Mouse (Mus musculus) midbrain, embryonic 11.5 days (tissue): ENCODE data around the gene Ldhal6b. TPM values are rescaled to one million over a fixed set of nuclear protein-coding genes. Genes with fewer than 3 reads are reported as not detected.

ENCODE experiments used
- ATAC-seq: fragments of 200-750 bp; cut with Nextera tagmentation; 2 replicates; pipeline ENCODE4 v1.8.0; 2017; ENCODE audit warnings: moderate TSS enrichment, moderate library complexity; ENCODE audit not compliant: low FRiP score
- DNase-seq: peaks from one replicate; pipeline ENCODE4 v3.0.0; 2015; ENCODE audit warnings: low spot score; ENCODE audit errors: missing footprints
- H3K27ac ChIP-seq: fragments of 300-500 bp; sonication (generic); 2 replicates; pipeline ENCODE4 v1.5.1; 2014; ENCODE audit warnings: low read depth, low read length
- H3K27me3 ChIP-seq: fragments of 300-500 bp; sonication (generic); 2 replicates; pipeline ENCODE4 v1.6.1; 2014; ENCODE audit warnings: mild to moderate bottlenecking, low read length, moderate library complexity, mixed read lengths; ENCODE audit not compliant: control insufficient read depth, insufficient read depth
- H3K36me3 ChIP-seq: fragments of 300-500 bp; sonication (generic); 2 replicates; pipeline ENCODE4 v1.6.1; 2014; ENCODE audit warnings: mild to moderate bottlenecking, low read length, moderate library complexity, mixed read lengths; ENCODE audit not compliant: control insufficient read depth, insufficient read depth
- H3K4me1 ChIP-seq: fragments of 300-500 bp; sonication (generic); 2 replicates; pipeline ENCODE4 v1.6.1; 2014; ENCODE audit warnings: low read length; ENCODE audit not compliant: control insufficient read depth, insufficient read depth
- H3K4me2 ChIP-seq: fragments of 300-500 bp; sonication (generic); 2 replicates; pipeline ENCODE4 v1.6.1; 2014; ENCODE audit warnings: mild to moderate bottlenecking, moderate library complexity
- H3K4me3 ChIP-seq: fragments of 300-500 bp; sonication (generic); 2 replicates; pipeline ENCODE4 v1.5.1; 2014; ENCODE audit warnings: low read depth, low read length
- H3K9ac ChIP-seq: fragments of 300-500 bp; sonication (generic); 2 replicates; pipeline ENCODE4 v1.6.1; 2014; ENCODE audit warnings: low read length
- H3K9me3 ChIP-seq: fragments of 300-500 bp; sonication (generic); 2 replicates; pipeline ENCODE4 v1.6.1; 2016; ENCODE audit warnings: low read length; ENCODE audit not compliant: control insufficient read depth
- WGBS: fragments of 180-500 bp; shearing (Covaris S2); extraction: QIAGEN DNeasy Blood & Tissue Kit; methylation state at CpG from one replicate; pipeline ENCODE4 v1.1.7; 2014; 5-methylcytosine and 5-hydroxymethylcytosine counted together
- polyA plus RNA-seq: library from polyadenylated mRNA; unstranded; fragments of >200 nt; fragmentation: Nextera tagmentation; extraction: Ambion mirVana; gene quantifications from 2 replicates; pipeline ENCODE4 v1.2.1, GENCODE M21; 2014

Ldhal6b gene
- polyA plus RNA-seq, 1 experiment from 2014 or later = not detected

DNA sequence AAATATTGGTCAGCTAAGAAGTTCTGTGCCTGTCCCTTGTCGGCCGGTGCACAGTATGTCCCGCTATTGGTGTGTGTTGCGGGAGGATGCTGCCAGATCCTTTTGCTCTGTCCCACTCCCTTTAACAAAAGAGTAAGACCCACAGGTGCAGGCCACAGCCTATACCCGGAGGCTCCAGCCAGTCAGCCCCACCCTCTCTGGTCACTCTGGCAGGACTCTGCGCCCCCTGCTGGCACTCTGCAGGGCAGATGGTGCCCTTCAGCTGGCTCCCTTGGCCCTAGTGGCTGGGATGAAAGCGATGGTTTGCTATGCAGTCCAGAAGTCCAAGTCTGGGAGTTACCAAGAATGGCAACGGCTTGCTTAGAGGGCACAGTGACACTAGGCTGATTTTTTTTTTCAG is 15.9 kb downstream of the Ldhal6b start:
- Histone ChIP-seq H3K27ac (no peak overlapping the region), H3K36me3 (no peaks in the 10 kb centered on the region), H3K4me1 (peaks cover under 1% of the 10 kb centered on the region), H3K9ac (no peak overlapping the region), H3K4me3 (no peak overlapping the region), H3K4me2 (peak overlapping the region; percentile 22), H3K27me3 (peaks cover 10% of the 10 kb centered on the region), H3K9me3 (no peaks in the 10 kb centered on the region)
- ATAC-seq (peak; percentile 85), DNase-seq (peak; percentile 97)
- WGBS = 21% methylated on average over 8 of the region's 8 CpGs

DNA sequence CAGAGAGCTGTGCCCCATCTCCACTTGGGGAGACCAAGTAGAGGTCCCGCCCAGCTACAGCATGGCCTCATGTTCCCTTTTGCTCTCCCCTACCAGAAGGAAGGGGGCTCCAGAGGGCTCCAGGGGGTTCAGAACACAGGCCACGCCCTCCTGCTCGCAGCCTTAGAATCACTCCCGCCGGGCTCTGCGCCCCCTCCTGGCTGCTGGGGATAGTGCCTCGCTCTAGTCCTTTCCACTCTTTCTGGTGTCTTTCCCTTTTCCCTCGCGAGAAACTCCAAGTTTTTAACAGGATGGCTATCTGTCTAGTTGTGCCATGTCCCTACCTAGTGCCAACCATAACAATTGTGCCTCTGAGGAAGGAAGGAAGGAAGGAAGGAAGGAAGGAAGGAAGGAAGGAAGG is 16.5 kb downstream of the Ldhal6b start:
- ATAC-seq = peak; percentile 49
- Histone ChIP-seq H3K27ac (no peak overlapping the region), H3K4me1 (peaks cover 2% of the 10 kb centered on the region), H3K4me3 (no peak overlapping the region), H3K9ac (no peak overlapping the region), H3K4me2 (peak overlapping the region; percentile 22), H3K9me3 (no peaks in the 10 kb centered on the region), H3K27me3 (peaks cover 10% of the 10 kb centered on the region), H3K36me3 (no peaks in the 10 kb centered on the region)
- WGBS = 7% methylated on average over 9 of the region's 9 CpGs
- DNase-seq = peak; percentile 99

DNA sequence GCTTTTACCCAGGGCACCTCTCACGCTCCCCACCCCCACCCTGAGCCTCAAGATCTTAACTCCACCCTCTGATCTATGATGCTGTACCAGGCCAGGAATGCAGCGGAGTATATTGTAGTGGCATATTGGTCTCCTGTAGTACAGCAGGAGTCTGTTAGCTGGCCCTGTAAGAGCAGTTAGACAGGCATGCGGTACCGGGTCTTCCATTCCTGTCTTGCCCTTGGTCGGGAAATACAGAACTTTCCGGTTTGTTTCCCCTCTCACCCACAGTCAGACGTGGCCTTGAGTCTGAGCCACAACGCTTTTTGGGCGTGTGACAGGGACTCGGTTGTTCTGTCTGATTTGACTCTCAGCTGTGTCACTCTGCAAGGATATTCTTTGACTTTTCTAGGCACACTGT is 17.3 kb downstream of the Ldhal6b start:
- Histone ChIP-seq H3K27me3 (peaks cover 10% of the 10 kb centered on the region), H3K4me2 (no peak overlapping the region), H3K27ac (no peak overlapping the region), H3K4me3 (no peak overlapping the region), H3K36me3 (no peaks in the 10 kb centered on the region), H3K4me1 (peaks cover 2% of the 10 kb centered on the region), H3K9ac (no peak overlapping the region), H3K9me3 (no peaks in the 10 kb centered on the region)
- no peak for DNase-seq
- no peak for ATAC-seq
- WGBS = 93% methylated on average over 10 of the region's 10 CpGs

DNA sequence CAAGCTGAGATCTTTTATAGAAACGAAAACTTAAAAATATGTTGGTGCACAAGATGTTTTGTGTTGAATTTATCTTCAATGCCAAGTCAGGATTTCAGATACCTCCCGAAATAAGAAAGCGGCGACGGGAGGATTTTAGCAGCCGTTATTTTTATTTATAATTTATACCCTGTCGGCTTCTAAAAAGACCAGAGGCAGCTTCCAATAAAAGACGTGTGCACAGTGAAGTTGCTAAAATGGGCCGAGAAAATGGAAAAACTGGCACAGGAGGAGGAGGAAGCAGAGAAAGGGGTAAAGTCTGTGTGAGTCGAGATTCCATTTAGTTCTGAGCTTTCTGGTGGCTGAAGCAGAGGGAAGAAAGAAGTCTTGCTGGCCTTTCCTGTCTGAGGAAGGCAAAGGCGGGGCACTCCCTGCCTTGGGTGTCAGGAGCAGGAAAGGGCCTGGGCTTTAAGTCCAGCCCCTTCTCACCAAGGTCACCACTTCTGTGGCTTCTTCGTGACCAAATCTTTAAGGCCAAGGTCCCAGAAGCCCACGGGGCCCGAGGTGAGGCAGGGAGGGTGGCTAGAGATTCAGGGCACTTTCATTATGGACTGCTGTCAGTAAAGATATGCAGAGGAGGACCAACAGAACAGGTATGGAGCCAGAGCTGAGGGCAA is 18.0 kb downstream of the Ldhal6b start:
- Histone ChIP-seq H3K27ac (no peak overlapping the region), H3K9ac (no peak overlapping the region), H3K4me3 (no peak overlapping the region), H3K9me3 (no peaks in the 10 kb centered on the region), H3K36me3 (no peaks in the 10 kb centered on the region), H3K27me3 (peaks cover 10% of the 10 kb centered on the region), H3K4me2 (no peak overlapping the region), H3K4me1 (peaks cover 2% of the 10 kb centered on the region)
- ATAC-seq (no peak), DNase-seq (no peak)
- WGBS = 80% methylated on average over 14 of the region's 14 CpGs

DNA sequence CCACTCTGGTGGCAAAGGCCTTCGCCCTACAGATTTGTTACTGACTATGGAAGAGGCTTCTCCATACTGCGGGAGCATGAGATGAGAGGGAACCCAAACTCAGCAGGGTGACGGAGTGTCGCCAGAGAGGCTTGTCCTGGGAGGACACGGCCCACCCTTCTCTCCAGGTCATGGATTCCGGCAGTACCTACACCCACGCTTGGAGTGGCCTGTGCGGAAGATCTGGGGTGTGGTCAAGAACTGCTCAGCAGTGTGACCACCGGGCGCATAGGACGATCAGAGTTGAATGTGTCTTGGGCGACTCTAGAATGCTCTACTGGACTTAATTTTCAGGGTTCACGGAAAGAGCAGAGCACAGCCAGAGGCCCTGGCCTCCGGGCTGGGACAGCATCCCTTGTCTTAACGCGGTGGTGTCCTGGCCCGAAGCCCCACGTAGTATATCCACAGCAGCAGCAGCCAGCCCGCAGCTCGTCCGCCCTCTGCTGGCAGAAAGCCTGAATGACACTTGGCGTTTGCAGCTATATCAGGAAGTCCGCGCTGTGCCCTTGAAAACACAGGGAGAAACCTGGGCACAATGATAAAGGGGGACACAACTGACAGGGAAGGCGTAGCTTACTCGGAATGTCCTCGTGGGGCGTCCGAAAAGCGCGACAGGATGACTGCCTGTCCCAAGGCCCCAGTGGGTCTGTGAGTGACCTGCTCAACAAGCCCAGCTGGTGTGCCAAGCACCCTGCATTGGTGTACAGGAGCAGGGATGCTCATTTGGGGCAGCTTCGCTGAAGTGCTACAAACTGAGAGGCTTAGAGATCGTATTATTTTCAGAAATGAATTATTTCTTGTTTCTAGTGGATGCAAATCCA is 21.2 kb downstream of the Ldhal6b start:
- 31% methylated on average over 33 of the region's 33 CpGs for WGBS
- ATAC-seq (peak; percentile 78), DNase-seq (peak; percentile 98)
- Histone ChIP-seq H3K27ac (no peak overlapping the region), H3K36me3 (no peaks in the 10 kb centered on the region), H3K4me2 (no peak overlapping the region), H3K4me3 (no peak overlapping the region), H3K27me3 (no peaks in the 10 kb centered on the region), H3K9ac (no peak overlapping the region), H3K4me1 (peaks cover 2% of the 10 kb centered on the region; the same call in 1 of the 2 replicates), H3K9me3 (no peaks in the 10 kb centered on the region)

DNA sequence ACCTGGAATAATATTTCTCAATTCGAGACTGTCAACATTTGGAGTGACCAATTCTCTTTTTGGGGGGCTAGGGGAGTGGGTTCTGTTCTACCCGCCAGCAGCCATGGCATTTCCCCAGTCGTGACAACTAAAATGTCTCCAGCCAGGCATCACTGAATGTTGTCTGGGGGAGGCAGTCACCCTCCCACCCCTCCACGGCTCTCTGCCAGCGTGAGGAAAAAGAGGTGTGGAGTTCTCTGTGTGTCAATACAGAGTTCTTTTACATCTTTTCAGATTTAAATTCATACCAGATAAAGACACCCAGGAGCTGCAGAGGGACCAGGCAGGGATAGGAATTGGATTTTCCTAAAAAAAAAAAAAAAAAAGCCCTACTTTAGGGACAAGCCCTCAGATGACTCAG is 22.4 kb downstream of the Ldhal6b start:
- peaks cover 2% of the 10 kb centered on the region; the same call in 1 of the 2 replicates for H3K4me1 ChIP-seq
- DNase-seq (peak; percentile 76), ATAC-seq (no peak)
- no peaks in the 10 kb centered on the region for H3K9me3 ChIP-seq
- H3K36me3 ChIP-seq = no peaks in the 10 kb centered on the region
- WGBS = 71% methylated on average over 5 of the region's 5 CpGs
- no peak overlapping the region for H3K9ac ChIP-seq
- H3K4me2 ChIP-seq = no peak overlapping the region
- no peaks in the 10 kb centered on the region for H3K27me3 ChIP-seq
- H3K4me3 ChIP-seq = no peak overlapping the region
- H3K27ac ChIP-seq = no peak overlapping the region

DNA sequence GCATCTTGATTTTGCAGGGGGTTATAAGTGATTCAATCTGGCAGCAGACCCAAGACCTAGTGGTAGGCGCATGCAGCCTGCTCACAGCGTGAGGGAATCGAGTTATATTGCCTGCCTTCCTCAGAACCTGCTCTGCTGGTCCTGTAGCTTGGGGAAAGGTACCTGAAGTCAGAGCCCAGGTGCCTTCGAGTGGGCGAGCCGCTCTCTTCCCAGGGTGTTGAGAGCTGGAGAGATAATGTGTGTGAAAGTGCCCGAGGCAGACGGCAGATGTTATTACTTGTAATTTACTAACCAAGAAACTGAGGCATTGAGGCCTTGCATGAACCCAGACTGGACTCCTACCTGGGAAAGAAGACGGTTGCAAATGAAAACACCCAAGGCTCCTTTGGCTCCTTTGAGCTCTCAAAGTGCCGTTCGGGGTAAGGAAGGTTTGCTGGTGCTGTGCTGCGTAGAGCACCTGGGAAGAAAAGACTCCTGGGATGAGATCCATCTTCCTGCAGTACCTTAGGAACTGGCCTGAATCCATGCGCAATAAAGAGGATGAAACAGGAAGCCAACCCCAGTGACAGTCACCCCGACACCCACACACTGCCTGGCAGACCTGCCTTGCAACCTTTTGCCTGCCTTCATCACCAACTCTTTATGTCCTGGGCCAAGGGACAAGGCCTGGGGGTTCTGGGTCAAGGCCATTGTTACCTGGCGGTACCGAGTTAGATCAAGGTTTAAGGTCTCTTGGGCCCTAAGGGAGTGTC is 22.9 kb downstream of the Ldhal6b start:
- H3K27ac ChIP-seq = no peak overlapping the region
- H3K36me3 ChIP-seq = no peaks in the 10 kb centered on the region
- H3K4me1 ChIP-seq = peaks cover 2% of the 10 kb centered on the region; the same call in 1 of the 2 replicates
- ATAC-seq (no peak), DNase-seq (peak; percentile 26)
- 88% methylated on average over 16 of the region's 16 CpGs for WGBS
- H3K4me2 ChIP-seq = no peak overlapping the region
- no peaks in the 10 kb centered on the region for H3K9me3 ChIP-seq
- H3K27me3 ChIP-seq = no peaks in the 10 kb centered on the region
- no peak overlapping the region for H3K9ac ChIP-seq
- no peak overlapping the region for H3K4me3 ChIP-seq

DNA sequence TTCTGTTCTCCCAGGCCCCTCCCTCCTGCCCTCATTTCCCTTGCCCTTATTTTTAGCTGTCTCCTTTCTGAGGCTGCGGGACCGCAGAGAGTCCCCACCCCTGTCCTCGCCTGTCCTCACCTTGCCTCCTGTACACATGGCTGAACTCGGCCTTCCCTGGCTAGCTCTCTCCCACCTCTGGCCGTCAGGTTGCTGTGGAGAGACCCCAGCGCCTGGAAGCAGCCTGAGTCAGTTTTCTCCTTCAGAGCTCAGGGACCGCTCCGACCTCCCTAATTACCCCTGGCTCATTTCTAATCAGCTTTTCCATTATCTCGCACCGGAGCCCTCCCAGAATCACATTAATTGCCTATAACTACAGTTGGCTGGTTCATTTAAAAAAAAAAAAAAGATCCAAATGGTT is 27.9 kb downstream of the Ldhal6b start:
- ATAC-seq (no peak), DNase-seq (no peak)
- Histone ChIP-seq H3K27ac (no peak overlapping the region), H3K27me3 (no peaks in the 10 kb centered on the region), H3K36me3 (no peaks in the 10 kb centered on the region), H3K4me1 (no peaks in the 10 kb centered on the region), H3K9me3 (no peaks in the 10 kb centered on the region), H3K4me3 (no peak overlapping the region), H3K9ac (no peak overlapping the region), H3K4me2 (no peak overlapping the region)
- WGBS = 65% methylated on average over 10 of the region's 10 CpGs

DNA sequence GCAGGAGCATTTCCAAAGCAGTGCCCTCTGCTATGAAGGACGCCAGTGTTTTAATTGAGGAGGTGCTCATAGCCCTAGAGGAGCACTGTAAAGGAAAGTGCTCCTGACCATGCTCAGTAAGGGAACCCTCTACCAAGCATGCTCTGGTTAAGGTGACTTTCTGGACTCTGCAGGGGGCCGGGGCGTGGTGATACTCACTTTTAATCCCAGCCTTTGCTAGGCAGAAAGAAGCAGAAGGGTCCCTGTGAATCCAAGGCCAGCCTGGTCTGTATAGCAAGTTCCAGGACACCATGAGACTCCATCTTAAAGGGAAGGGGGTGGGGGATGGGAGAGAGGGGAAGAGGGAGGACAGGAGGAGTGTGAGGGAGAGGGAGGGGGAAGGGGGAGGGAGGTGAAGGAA is 30.2 kb downstream of the Ldhal6b start:
- no peak overlapping the region for H3K27ac ChIP-seq
- no peaks in the 10 kb centered on the region for H3K27me3 ChIP-seq
- no peak for DNase-seq
- no peaks in the 10 kb centered on the region for H3K4me1 ChIP-seq
- WGBS = 52% methylated on average over 3 of the region's 3 CpGs
- no peaks in the 10 kb centered on the region for H3K36me3 ChIP-seq
- H3K4me3 ChIP-seq = no peak overlapping the region
- no peak overlapping the region for H3K9ac ChIP-seq
- H3K9me3 ChIP-seq = no peaks in the 10 kb centered on the region
- no peak for ATAC-seq
- no peak overlapping the region for H3K4me2 ChIP-seq
